Mouse (Mus musculus) liver, adult 2 months (tissue): Measurements from ENCODE around the gene Prss57. TPM values are rescaled to one million over a fixed set of nuclear protein-coding genes. Genes with fewer than 3 reads are reported as not detected.

Experiments used
- DNase-seq: peaks from one replicate; pipeline ENCODE4 v3.0.0-alpha.2; 2011; ENCODE audit warnings: low read depth, low spot score; ENCODE audit errors: extremely low read depth
- H3K27ac ChIP-seq: fragments of 200-500 bp; replicated peaks from 2 replicates; pipeline ENCODE4 v1.5.1; 2012; ENCODE audit warnings: low read depth, mild to moderate bottlenecking, control low read depth, inconsistent platforms, low read length; ENCODE audit not compliant: insufficient read depth
- H3K27me3 ChIP-seq: fragments of 200-500 bp; 2 replicates; pipeline ENCODE4 v1.6.1; 2012; ENCODE audit warnings: mild to moderate bottlenecking, moderate library complexity, low read length, inconsistent platforms; ENCODE audit not compliant: control insufficient read depth, insufficient read depth
- H3K36me3 ChIP-seq: fragments of 200-500 bp; 2 replicates; pipeline ENCODE4 v1.6.1; 2012; ENCODE audit warnings: low read length, inconsistent platforms; ENCODE audit not compliant: control insufficient read depth, insufficient read depth
- H3K4me1 ChIP-seq: fragments of 200-500 bp; 2 replicates; pipeline ENCODE4 v1.6.1; 2011; ENCODE audit warnings: low read length; ENCODE audit not compliant: control insufficient read depth, insufficient read depth
- H3K4me3 ChIP-seq: fragments of 200-500 bp; 2 replicates; pipeline ENCODE4 v1.5.1; 2011; ENCODE audit warnings: low read depth, mild to moderate bottlenecking, control low read depth, low read length, moderate library complexity; ENCODE audit not compliant: insufficient read depth
- H3K79me2 ChIP-seq: fragments of 200-500 bp; 2 replicates; pipeline ENCODE4 v1.6.1; 2012; ENCODE audit warnings: inconsistent platforms, mild to moderate bottlenecking, low read length, moderate library complexity; ENCODE audit not compliant: control insufficient read depth, insufficient read depth
- H3K9ac ChIP-seq: fragments of 200-500 bp; 2 replicates; pipeline ENCODE4 v1.6.1; 2012; ENCODE audit warnings: low read depth, mild to moderate bottlenecking, control low read depth, inconsistent platforms, low read length
- CTCF ChIP-seq: fragments of 200-500 bp; IDR thresholded peaks from 2 replicates; pipeline ENCODE4 v1.5.1; 2011; ENCODE audit warnings: low read depth, low read length, control low read depth
- POLR2A ChIP-seq: fragments of 200-500 bp; IDR thresholded peaks from 2 replicates; pipeline ENCODE4 v1.6.1; 2011; ENCODE audit warnings: low read length, control low read depth; ENCODE audit not compliant: insufficient read depth; ENCODE audit errors: extremely low read depth
- WGBS: fragments of 180-500 bp; shearing (Covaris S2); methylation state at CpG from one replicate; pipeline ENCODE4 v1.1.7; 2018; 5-methylcytosine and 5-hydroxymethylcytosine counted together
- polyA plus RNA-seq: library from polyadenylated mRNA; depleted of rRNA; stranded (reverse); fragments of >200 nt; gene quantifications from 2 replicates; pipeline ENCODE4 v1.2.3, GENCODE M21; 2012
- total RNA-seq: library from RNA; depleted of rRNA; stranded (reverse); fragments of >200 nt; gene quantifications from 2 replicates; pipeline ENCODE4 v1.2.3, GENCODE M21; 2014

The Prss57 gene
- total and polyA plus RNA-seq, 2 experiments: not detected

DNA sequence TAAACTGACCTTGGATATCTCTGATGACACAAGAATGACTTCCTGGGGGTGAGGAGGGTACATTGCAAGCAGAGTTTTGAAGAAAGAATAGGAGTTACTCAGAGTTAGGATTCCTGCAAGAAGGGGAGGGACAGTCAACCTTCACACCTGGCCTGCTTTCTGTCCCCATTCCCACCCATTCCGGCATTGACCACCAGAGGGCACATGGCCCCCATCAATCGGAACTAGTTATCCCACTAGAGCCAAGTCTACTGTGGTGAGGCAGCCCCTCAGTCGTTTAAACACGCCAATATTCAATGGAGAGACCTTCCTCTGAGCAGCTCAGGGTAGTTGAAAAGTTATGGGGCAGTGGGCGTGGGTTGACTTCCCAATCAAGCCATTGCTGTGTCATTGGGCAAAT, 22.4 kb downstream of the Prss57 start:
- Histone ChIP-seq H3K9ac (no peak overlapping the region), H3K27ac (no peak overlapping the region), H3K4me1 (peaks cover 20% of the 10 kb centered on the region), H3K4me3 (no peak overlapping the region), H3K79me2 (peaks cover 22% of the 10 kb centered on the region), H3K27me3 (no peaks in the 10 kb centered on the region), H3K36me3 (no peaks in the 10 kb centered on the region)
- WGBS: 11% methylated on average over 5 of the region's 5 CpGs
- TF ChIP-seq CTCF (peak; percentile 90), POLR2A (no peak)
- DNase-seq: peak; percentile 25

DNA sequence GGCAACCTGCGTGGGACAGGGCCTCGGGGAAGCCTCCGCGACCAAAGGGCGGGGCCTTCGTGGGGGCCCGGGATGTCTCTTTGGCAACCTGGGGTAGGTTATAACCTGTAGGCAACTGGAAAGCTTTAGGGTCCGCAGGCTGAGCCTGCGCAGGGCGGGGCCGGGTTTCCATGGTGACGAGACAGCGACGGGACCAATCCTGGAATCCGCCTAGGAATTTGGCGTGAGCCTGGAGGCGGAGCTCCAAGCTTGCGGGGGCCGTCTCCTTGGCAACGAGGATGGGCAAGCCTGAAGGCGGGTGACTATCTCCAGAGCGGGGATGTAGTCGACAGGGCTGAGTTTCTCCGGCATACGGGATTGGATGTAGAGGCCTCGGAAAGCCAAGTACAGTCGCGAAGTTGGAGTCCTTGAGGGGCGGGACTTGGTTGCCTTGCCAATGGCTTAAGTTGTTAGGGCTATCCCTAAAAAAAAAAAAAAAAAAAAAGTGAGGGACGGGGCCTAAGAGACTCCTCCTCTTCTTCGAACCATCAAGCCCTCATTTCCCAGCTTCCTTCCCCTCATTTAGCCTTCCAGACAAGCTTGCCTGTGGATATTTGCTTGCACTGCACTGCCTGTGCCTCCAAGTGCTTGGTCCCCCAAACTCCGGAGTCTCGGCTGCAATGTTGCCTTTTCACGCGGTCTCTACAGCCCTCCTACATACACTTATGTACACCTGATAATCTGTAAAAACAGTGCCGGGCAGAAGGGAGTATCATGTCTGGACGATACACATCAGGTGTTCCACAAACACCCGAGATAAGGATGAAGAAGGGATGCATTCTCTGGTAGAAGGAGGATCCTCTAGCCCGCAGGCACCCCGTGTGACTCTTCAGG, 23.2 kb downstream of the Prss57 start:
- Histone ChIP-seq H3K9ac (peak overlapping the region; percentile 60), H3K79me2 (peaks cover 27% of the 10 kb centered on the region), H3K4me1 (peaks cover 20% of the 10 kb centered on the region), H3K36me3 (no peaks in the 10 kb centered on the region), H3K27me3 (no peaks in the 10 kb centered on the region), H3K4me3 (peak overlapping the region; percentile 89), H3K27ac (peak overlapping the region; percentile 47)
- WGBS: 12% methylated on average over 40 of the region's 40 CpGs
- TF ChIP-seq POLR2A: no peak
- no peak for TF ChIP-seq CTCF
- peak; percentile 48 for DNase-seq

DNA sequence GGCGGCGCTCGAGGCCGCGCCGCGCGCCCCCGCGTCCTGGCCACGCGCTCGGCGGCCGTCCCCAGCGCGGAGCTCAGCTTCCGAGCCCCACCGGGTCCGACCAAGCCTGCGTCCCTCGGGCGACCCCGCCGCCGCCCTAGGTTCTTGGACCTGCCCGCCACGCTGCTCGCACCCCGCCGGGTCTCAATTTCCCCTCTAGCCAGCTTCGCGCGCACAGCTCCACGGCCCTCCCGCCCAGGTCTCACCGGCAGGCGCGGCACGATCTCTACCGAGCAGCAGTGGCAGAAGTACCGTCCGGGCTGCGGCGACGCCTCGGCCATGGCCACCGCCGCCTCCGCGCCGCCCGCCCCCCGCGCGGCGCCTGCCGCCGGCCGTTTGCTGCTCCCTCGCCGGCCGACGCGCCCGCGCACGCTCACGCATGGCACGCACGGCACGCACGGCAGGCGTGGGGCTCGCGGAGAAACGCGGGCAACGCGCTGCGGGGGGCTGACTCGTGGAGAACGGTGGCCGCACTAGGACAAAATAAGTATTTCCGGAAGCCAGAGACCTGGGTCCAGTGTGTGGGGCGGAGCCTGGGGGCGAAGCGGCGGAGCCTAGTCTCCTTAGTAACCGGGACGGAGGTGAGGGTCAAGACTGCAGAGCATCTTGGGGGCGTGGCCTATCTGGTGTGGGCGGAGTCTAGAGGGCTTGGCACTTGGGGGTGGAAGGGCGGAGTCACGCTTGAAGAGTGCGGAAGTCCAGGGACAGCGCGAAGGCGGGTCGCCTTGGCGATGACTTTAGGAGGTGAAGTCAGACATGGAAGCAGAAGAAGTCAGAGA, 24.0 kb downstream of the Prss57 start, which contains the start of gene Rnf126:
Rnf126 (minus strand) TSS at position 445 of the 818 bp plus-strand sequence.
- peak; percentile 51; the same call in 1 of the 2 replicates for TF ChIP-seq POLR2A
- no peak for TF ChIP-seq CTCF
- 1% methylated on average over 97 of the region's 101 CpGs for WGBS
- Histone ChIP-seq H3K27ac (peak within 1 kb of the TSS; percentile 81), H3K27me3 (no peaks in the 10 kb centered on the region), H3K4me3 (peak within 1 kb of the TSS; percentile 89), H3K9ac (peak within 1 kb of the TSS; percentile 97), H3K36me3 (no peaks in the 10 kb centered on the region; the same call in 1 of the 2 replicates), H3K4me1 (peaks cover 20% of the 10 kb centered on the region), H3K79me2 (peaks cover 27% of the 10 kb centered on the region)
- DNase-seq: peak; percentile 95

DNA sequence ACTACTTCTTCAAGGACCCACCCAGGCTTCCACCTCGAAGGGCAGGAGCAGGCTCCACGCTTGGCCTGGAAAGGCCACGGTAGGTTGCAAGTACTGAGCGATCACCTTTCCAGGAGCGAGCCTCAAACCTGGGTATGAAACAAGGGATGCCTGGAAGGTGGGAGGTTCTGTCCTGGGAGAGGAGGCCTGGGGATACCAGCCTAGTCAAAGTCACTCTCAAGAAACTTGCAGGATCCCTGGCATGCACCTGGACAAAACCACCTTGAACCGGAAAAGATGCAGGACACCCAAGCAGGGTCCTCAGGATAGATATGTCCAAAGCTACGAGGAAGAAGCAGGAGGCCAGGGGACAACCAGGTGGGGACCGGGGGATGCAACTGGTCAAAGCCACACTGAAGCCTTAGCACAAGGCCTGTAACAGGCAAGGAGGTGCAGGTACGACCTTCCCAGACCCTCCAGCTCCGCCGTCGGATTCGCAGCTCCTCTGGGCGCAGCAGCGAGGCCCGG, 24.7 kb downstream of the Prss57 start:
- Histone ChIP-seq H3K27ac (peak overlapping the region; percentile 81), H3K36me3 (peaks cover 2% of the 10 kb centered on the region; the same call in 1 of the 2 replicates), H3K4me1 (peaks cover 20% of the 10 kb centered on the region), H3K79me2 (peaks cover 27% of the 10 kb centered on the region), H3K4me3 (peak overlapping the region; percentile 89), H3K9ac (peak overlapping the region; percentile 97), H3K27me3 (no peaks in the 10 kb centered on the region)
- 2% methylated on average over 11 of the region's 16 CpGs for WGBS
- no peak for TF ChIP-seq POLR2A
- no peak for TF ChIP-seq CTCF
- no peak for DNase-seq

DNA sequence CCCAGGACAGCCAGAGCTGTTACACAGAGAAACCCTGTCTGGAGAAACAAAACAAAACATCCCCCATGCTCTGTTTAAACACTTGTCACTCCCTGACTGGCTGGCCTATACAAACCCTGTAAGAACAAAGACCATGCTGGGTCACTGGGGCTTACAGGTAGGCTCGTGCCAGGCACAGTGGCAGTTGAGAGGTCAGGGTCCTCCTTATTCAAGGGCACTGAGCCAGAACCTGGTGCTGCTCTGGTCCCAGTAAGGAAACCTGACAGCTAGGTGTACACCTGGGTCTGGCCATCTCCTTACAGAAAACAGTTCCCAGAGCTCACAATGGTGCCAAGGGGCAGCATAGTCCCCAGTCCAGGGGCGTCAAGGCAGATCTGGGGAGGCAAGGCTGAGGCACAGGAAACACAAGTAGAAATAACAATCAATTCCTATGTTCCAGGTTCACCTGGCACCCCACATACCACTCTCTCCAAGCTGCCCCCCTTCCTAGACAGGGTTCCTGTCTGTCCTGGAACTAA, 25.5 kb downstream of the Prss57 start:
- TF ChIP-seq POLR2A (no peak), CTCF (no peak)
- DNase-seq: peak; percentile 81
- Histone ChIP-seq H3K36me3 (peaks cover 3% of the 10 kb centered on the region; the same call in 1 of the 2 replicates), H3K27ac (peak overlapping the region; percentile 81), H3K4me3 (no peak overlapping the region), H3K4me1 (peaks cover 20% of the 10 kb centered on the region), H3K27me3 (no peaks in the 10 kb centered on the region), H3K79me2 (peaks cover 27% of the 10 kb centered on the region), H3K9ac (peak overlapping the region; percentile 97)
- 23% methylated on average over 2 of the region's 2 CpGs for WGBS
